Mouse (Mus musculus) lung, embryonic 14.5 days (tissue): Measurements from ENCODE around the gene Crtap. TPM values are rescaled to one million over a fixed set of nuclear protein-coding genes. Genes with fewer than 3 reads are reported as not detected.

Experiments
- ATAC-seq: fragments of 200-750 bp; cut with Nextera tagmentation; 2 replicates; pipeline ENCODE4 v1.8.0; 2017; ENCODE audit warnings: mild to moderate bottlenecking, moderate TSS enrichment, moderate library complexity; ENCODE audit not compliant: insufficient read depth
- DNase-seq: peaks from one replicate; pipeline ENCODE4 v3.0.0-alpha.2; 2015
- H3K27ac ChIP-seq: fragments of 300-500 bp; sonication (generic); 2 replicates; pipeline ENCODE4 v1.5.1; 2014; ENCODE audit warnings: low read depth, mild to moderate bottlenecking, moderate library complexity
- H3K27me3 ChIP-seq: fragments of 300-500 bp; sonication (generic); 2 replicates; pipeline ENCODE4 v1.6.1; 2014; ENCODE audit warnings: low read length, control low read depth; ENCODE audit not compliant: insufficient read depth
- H3K36me3 ChIP-seq: fragments of 300-500 bp; sonication (generic); 2 replicates; pipeline ENCODE4 v1.6.1; 2014; ENCODE audit warnings: control low read depth; ENCODE audit not compliant: insufficient read depth
- H3K4me1 ChIP-seq: fragments of 300-500 bp; sonication (generic); 2 replicates; pipeline ENCODE4 v1.6.1; 2014; ENCODE audit warnings: antibody characterized with exemption, control low read depth; ENCODE audit not compliant: insufficient read depth
- H3K4me2 ChIP-seq: fragments of 300-500 bp; sonication (generic); 2 replicates; pipeline ENCODE4 v1.6.1; 2014; ENCODE audit warnings: mild to moderate bottlenecking
- H3K4me3 ChIP-seq: fragments of 300-500 bp; sonication (generic); 2 replicates; pipeline ENCODE4 v1.5.1; 2014; ENCODE audit warnings: low read depth, low read length
- H3K9ac ChIP-seq: fragments of 300-500 bp; sonication (generic); 2 replicates; pipeline ENCODE4 v1.6.1; 2014
- H3K9me3 ChIP-seq: fragments of 300-500 bp; sonication (generic); 2 replicates; pipeline ENCODE4 v1.6.1; 2016; ENCODE audit warnings: low read depth, low read length, control low read depth
- CTCF ChIP-seq: IDR thresholded peaks from 2 replicates; pipeline ENCODE4 v1.5.1; 2016; ENCODE audit warnings: antibody characterized with exemption, low read depth
- WGBS: fragments of 180-500 bp; shearing (Covaris S2); extraction: QIAGEN DNeasy Blood & Tissue Kit; methylation state at CpG from one replicate; pipeline ENCODE4 v1.1.7; 2014; 5-methylcytosine and 5-hydroxymethylcytosine counted together
- polyA plus RNA-seq: library from polyadenylated mRNA; unstranded; fragments of >200 nt; fragmentation: Nextera tagmentation; extraction: Ambion mirVana; gene quantifications from 2 replicates; pipeline ENCODE4 v1.2.1, GENCODE M21; 2014

The Crtap gene
- polyA plus RNA-seq, 1 experiment from 2014 or later, result 156 TPM

DNA sequence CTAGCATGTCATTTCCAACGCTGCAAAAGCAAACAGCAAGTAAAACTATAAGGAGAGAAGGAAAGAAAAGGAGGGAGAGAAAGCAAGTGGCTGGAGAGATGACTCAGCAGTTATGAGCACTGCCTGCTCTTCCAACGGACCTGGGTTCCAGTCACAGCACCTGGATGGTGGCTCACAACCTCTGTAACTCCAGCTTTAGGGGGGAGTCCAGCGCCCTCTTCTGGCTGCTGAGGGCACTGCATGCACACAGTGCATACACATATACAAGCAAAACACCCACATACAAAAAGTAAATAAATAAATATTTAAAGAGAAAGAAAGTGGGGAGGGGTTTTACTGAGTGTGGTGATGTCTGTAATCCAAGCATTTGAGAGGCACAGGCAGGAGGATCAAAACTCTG is 30.6 kb upstream of the Crtap start:
- ATAC-seq, result no peak
- 61% methylated on average over 3 of the region's 3 CpGs for WGBS
- no peak overlapping the region for H3K4me3 ChIP-seq
- H3K4me1 ChIP-seq, result no peaks in the 10 kb centered on the region
- DNase-seq, result no peak
- no peak overlapping the region for H3K4me2 ChIP-seq
- no peak overlapping the region for H3K9ac ChIP-seq
- no peak overlapping the region for H3K27ac ChIP-seq
- no peaks in the 10 kb centered on the region for H3K9me3 ChIP-seq
- peak; percentile 44 for TF ChIP-seq CTCF
- peaks cover 13% of the 10 kb centered on the region; the same call in 1 of the 2 replicates for H3K36me3 ChIP-seq
- no peaks in the 10 kb centered on the region for H3K27me3 ChIP-seq

DNA sequence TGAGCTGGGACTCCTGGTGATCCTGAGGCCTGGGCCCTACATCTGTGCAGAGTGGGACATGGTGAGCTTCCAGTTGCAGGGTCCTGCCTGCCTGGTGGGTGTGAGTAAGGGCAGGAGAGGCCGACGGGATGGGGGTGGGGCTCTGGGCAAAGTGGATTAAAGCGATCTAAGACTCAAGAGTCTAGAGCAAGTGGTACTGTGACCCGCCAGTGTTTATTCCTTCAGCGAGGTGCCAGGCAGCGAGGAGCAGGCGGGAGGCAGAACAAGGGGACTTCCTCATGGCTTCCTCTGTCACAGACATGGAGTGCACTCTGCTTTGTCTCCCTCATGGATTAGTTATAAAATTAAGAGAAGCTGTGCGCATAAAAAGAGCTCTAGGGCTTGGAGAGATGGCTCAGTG is 30.0 kb upstream of the Crtap start:
- no peak for TF ChIP-seq CTCF
- no peak for DNase-seq
- H3K9me3 ChIP-seq, result no peaks in the 10 kb centered on the region
- WGBS, result 58% methylated on average over 8 of the region's 8 CpGs
- peaks cover 7% of the 10 kb centered on the region; the same call in 1 of the 2 replicates for H3K36me3 ChIP-seq
- H3K4me3 ChIP-seq, result no peak overlapping the region
- no peaks in the 10 kb centered on the region for H3K27me3 ChIP-seq
- H3K4me2 ChIP-seq, result no peak overlapping the region
- H3K9ac ChIP-seq, result no peak overlapping the region
- ATAC-seq, result 0 out of 2 replicates have a peak, but pooled peaks have one; percentile 13
- no peaks in the 10 kb centered on the region for H3K4me1 ChIP-seq
- H3K27ac ChIP-seq, result no peak overlapping the region

DNA sequence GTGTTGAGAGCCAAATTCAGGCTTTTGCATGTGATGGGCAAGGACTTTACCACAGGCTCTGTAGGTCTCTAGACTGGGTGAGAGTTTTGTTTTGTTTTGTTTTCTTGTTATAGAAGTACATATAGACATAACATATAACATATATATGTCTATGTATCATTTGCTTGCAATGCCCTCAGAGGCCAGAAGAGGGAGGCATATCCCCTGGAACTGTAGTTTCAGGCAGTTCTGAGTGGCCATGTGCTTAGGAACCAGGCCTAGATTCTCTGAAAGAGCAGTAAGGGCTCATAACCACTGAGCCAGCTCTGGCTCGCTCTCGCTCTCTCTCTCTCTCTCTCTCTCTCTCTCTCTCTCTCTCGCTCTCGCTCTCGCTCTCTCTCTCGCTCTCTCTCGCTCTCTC is 27.7 kb upstream of the Crtap start:
- peaks cover 4% of the 10 kb centered on the region; the same call in 1 of the 2 replicates for H3K36me3 ChIP-seq
- TF ChIP-seq CTCF, result peak; percentile 74
- no peak overlapping the region for H3K9ac ChIP-seq
- ATAC-seq (no peak), DNase-seq (peak; percentile 86)
- H3K4me3 ChIP-seq, result no peak overlapping the region
- no peak overlapping the region for H3K27ac ChIP-seq
- no peaks in the 10 kb centered on the region for H3K9me3 ChIP-seq
- H3K27me3 ChIP-seq, result no peaks in the 10 kb centered on the region
- no peak overlapping the region for H3K4me2 ChIP-seq
- H3K4me1 ChIP-seq, result no peaks in the 10 kb centered on the region
- 79% methylated on average over 7 of the region's 7 CpGs for WGBS

DNA sequence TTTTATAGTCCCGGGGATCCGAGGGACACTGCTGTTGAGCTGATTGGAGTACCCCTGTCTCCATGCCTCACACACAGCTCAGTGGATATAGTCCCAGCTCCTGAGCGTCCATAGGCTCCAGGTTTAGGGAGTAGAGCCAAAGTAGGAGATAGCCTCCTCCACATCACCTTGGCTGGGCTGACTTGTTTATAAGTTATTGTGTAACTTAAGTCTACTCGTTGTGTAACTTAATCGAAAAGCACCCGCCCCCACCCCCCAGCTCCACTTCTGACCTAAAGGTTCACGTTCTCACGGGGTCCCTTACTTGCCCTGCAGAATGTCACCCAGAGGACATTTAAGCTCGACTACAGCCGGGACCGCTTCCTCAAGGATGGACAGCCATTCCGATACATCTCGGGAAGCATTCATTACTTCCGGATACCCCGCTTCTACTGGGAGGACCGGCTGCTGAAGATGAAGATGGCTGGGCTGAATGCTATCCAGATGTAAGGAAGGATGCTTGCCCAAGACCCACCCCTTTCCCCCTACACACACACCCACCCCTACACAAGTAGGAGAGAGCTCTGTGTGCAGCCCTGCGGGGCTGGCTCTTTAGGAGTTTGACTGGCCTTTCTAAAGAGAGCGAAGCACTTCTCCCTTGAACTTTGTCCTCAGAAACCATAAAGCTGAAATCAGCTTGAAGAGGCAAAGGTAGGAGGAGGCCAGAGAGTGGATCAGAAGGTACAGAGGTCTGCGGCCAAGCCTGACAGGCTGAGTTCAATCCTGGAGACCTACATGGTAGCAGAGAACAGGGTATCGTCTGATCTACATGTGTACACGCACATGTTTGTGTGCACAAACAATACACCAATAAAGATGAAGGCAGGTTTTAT is 26.4 kb upstream of the Crtap start:
- ATAC-seq (no peak), DNase-seq (no peak)
- Histone ChIP-seq H3K27me3 (no peaks in the 10 kb centered on the region), H3K4me2 (no peak overlapping the region), H3K36me3 (peaks cover 6% of the 10 kb centered on the region; the same call in 1 of the 2 replicates), H3K9ac (no peak overlapping the region), H3K4me3 (no peak overlapping the region), H3K27ac (no peak overlapping the region), H3K4me1 (no peaks in the 10 kb centered on the region), H3K9me3 (no peaks in the 10 kb centered on the region)
- TF ChIP-seq CTCF, result no peak
- 84% methylated on average over 21 of the region's 21 CpGs for WGBS

DNA sequence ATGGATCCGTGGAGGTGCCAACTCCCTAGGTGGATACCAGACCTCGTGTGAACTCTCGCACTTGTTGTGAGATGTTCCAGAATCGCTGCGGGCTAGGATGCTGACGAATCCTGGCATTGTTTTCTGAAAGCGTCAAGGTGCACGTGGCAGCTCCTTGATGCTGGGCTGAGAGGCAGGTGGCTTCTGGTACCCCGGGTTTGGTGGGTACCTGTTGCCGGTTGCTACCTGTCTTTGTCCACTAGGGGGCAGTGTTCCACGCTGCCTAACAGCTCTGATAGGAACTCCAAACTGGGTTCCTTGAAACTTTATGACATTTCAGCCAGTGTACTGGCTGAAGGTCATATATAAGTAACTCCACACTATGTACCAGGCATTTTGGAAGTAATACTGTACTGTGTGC is 25.2 kb upstream of the Crtap start:
- Histone ChIP-seq H3K4me3 (no peak overlapping the region), H3K36me3 (peaks cover 16% of the 10 kb centered on the region; the same call in 1 of the 2 replicates), H3K27me3 (no peaks in the 10 kb centered on the region), H3K4me2 (no peak overlapping the region), H3K9me3 (no peaks in the 10 kb centered on the region), H3K9ac (no peak overlapping the region), H3K27ac (no peak overlapping the region), H3K4me1 (no peaks in the 10 kb centered on the region)
- ATAC-seq (no peak), DNase-seq (peak; percentile 88)
- TF ChIP-seq CTCF, result peak; percentile 91
- 22% methylated on average over 11 of the region's 11 CpGs for WGBS

DNA sequence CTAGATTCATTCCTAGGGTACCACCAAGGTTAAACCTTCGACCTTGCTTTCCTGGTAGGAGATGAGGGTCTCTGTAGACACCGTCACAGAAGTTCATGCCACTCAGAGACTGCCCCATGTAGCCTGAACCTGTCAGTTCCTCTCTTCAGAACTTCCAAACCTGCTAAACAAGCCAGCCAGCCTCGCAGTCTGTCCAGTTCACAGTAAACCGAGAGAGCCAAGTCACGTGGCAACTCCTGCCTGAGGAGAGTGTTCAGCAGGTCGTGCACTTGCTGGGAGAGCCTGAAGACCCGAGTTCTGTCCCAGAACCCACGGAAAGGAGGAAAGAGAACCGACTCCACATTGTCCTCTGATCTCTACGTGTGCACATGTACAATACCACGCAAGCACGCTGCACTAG is 23.4 kb upstream of the Crtap start:
- no peak for ATAC-seq
- WGBS, result 77% methylated on average over 12 of the region's 12 CpGs
- peaks cover 23% of the 10 kb centered on the region; the same call in 1 of the 2 replicates for H3K36me3 ChIP-seq

DNA sequence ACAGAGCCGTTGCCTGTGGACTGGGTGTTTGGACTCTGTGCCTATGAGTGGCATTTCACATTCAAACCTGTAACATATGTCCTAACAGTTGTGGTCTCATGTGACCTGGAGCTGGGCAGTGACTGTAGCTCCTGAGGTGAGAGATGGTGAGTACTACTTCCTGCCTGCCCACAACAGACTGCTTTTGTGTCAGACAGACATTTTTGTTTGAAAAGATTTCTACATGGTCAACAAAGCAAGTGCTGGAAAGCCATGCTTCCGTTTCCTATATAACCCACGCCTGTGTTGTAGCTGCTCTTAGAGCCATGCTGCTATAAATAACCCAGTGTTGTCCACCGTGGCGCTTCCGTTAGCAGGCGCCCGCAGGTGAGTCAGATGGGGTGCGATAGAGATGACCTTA is 21.9 kb upstream of the Crtap start:
- WGBS, result 85% methylated on average over 9 of the region's 9 CpGs
- TF ChIP-seq CTCF, result no peak
- Histone ChIP-seq H3K4me2 (no peak overlapping the region), H3K4me1 (no peaks in the 10 kb centered on the region), H3K27ac (no peak overlapping the region), H3K27me3 (no peaks in the 10 kb centered on the region), H3K36me3 (peaks cover 34% of the 10 kb centered on the region; the same call in 1 of the 2 replicates), H3K9me3 (no peaks in the 10 kb centered on the region), H3K9ac (no peak overlapping the region), H3K4me3 (no peak overlapping the region)
- no peak for ATAC-seq
- no peak for DNase-seq

More for the DNA sequence above, 23.4 kb upstream of the Crtap start:
- H3K9ac ChIP-seq, result no peak overlapping the region
- H3K9me3 ChIP-seq, result no peaks in the 10 kb centered on the region
- no peak overlapping the region for H3K27ac ChIP-seq
- H3K4me1 ChIP-seq, result no peaks in the 10 kb centered on the region
- no peak for DNase-seq
- H3K4me2 ChIP-seq, result no peak overlapping the region
- no peak for TF ChIP-seq CTCF
- H3K27me3 ChIP-seq, result no peaks in the 10 kb centered on the region
- no peak overlapping the region for H3K4me3 ChIP-seq
